Mouse (Mus musculus): ENCODE data around the gene Vhl.

DNA sequence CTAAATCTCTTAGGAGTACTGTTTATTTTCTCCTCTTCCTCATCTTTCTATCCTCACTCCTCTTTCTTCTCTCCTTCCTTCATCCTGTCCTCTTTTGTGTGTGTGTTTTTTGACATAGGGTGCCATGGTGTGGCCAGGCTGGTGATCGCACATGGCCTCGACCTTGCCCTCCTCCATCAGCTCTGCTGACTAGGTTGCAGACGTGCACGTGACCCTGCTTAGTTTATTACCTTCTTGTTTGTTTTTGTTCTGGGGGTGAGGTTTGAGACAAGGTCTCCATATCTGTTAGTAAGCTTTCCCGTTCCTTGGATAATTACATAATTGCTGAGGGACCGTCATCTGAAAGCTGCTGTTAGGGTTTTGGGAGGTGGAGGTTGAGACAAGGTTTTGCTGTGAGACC is 14.9 kb upstream of the Vhl start:
- no peak for TF ChIP-seq CTCF (IDR thresholded peaks at IDR 0.05)
- TF ChIP-seq POLR2A (IDR thresholded peaks at IDR 0.05; ENCODE audit: insufficient read depth, low read depth, low read length) = no peak

Data from heart, adult 2 months (tissue).